ENCODE assay signal across 8 mouse cellular contexts in the genomic region with DNA sequence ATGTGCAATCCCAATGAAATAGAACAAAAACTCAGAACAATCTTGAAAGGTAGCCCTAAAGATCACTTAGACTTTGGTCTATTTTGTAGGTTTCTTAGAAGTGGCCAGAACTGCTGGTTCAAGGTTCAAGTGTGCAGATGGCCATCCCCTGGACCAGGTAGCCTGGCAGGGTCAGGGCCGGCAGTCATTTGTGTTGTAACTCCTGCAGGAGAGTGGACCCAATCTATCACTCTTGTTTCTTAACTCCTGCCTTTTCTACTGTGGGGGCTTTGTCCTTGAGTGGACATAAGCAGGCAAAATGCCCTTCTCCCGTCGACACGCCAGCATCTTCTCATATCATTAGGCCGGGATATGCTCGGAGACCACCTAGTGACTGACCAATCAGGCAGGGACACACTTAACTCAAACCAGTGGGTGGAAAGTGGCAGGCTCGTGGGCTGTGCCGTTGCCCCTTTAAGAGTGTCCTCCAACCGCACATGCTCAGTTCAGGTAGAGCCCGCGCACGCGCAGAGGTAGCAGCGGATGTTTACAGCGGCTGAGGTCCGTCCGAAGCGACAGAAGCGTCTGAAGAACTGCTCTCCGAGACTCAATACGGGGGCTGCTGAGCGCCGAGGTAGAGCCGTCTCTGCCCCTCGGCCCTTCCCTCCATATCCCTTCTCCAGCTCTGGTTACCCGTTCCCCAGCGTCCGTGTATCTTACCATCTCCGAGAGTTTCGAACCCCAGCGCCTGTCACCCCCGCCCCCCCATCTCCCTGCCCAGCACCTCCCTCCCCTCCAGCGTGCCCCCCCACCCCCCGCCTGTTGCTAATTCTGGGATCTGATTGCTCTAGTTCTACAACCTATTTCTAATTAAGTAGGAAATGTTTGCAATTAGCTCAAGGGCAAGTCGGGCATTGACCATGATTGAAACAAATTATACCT. TPM values are rescaled to one million over a fixed set of nuclear protein-coding genes. Genes with fewer than 3 reads are reported as not detected.
A peak's percentile ranks its signal among the peaks of the same experiment; 100 is the strongest.
DNase-seq lines count a peak whose midpoint lies in the region; ATAC-seq lines count a peak whose summit lies in the region.

A gene (plus strand): TSS at position 483 of the 921 bp plus-strand sequence.

- peak; percentile 95 for ATAC-seq in megakaryocyte progenitor cell, adult 5-6 weeks (replicated peaks; ENCODE audit: poor library complexity)

- peak; percentile 95 for DNase-seq in adipocyte (ENCODE audit: low spot score)
- DNase-seq in embryo, embryonic 10 days (ENCODE audit: low spot score) = peak; percentile 98
- peak; percentile 89 for DNase-seq in gastrocnemius, postnatal 10 days
- peak; percentile 95 for DNase-seq in induced T-regulatory cell, adult 2 months (ENCODE audit: low read depth)
- DNase-seq in left cerebral cortex, adult 9 months (ENCODE audit: low spot score in 2 of 2) = peak; percentile 81 to 93
- peak; percentile 89 for DNase-seq in right cerebral cortex, postnatal 14 days
- peak; percentile 87 to 91 for DNase-seq in urinary bladder, postnatal 36 days (ENCODE audit: low spot score in 2 of 2)

RNA-seq across cellular contexts. Expression of the gene that starts here (rescaled TPM):
- total RNA-seq in gastrocnemius, postnatal 10 days (2021) = 10 to 100 TPM; 22.2 to 25.2 TPM
- total RNA-seq in megakaryocyte progenitor cell, adult 5-6 weeks (2015) = 14.1 and 14.6 TPM in 2 replicates
- total RNA-seq in megakaryocyte progenitor cell, adult 5-6 weeks (2017) = 15.5 and 22.2 TPM in 2 replicates

Comparison
In these comparisons a context has a peak if more than half of its experiments do, and no peak if none do; other contexts are left out.
1. Peak in every context shown above with its lines: DNase-seq and ATAC-seq.